Mouse (Mus musculus): Measurements from ENCODE around the gene Ric3.
A peak's percentile ranks its signal among the peaks of the same experiment; 100 is the strongest.
"Not testable (repeated sequence)": the region's sequence is repeated elsewhere in the genome, so short reads cannot be mapped to it uniquely, and the experiment has no call there.

Gene Ric3

GRCm38 (mm10) chr7:109083113-109083812 lies at the start of gene Ric3:
Gene Ric3 (minus strand): TSS chr7:109083331.
- DNase-seq (ENCODE audit: low spot score in 2 of 2) = no peak

GRCm38 (mm10) chr7:109131565-109131964 lies 48.4 kb upstream of the Ric3 start:
- no peak for DNase-seq (ENCODE audit: low spot score in 2 of 2)

DNA sequence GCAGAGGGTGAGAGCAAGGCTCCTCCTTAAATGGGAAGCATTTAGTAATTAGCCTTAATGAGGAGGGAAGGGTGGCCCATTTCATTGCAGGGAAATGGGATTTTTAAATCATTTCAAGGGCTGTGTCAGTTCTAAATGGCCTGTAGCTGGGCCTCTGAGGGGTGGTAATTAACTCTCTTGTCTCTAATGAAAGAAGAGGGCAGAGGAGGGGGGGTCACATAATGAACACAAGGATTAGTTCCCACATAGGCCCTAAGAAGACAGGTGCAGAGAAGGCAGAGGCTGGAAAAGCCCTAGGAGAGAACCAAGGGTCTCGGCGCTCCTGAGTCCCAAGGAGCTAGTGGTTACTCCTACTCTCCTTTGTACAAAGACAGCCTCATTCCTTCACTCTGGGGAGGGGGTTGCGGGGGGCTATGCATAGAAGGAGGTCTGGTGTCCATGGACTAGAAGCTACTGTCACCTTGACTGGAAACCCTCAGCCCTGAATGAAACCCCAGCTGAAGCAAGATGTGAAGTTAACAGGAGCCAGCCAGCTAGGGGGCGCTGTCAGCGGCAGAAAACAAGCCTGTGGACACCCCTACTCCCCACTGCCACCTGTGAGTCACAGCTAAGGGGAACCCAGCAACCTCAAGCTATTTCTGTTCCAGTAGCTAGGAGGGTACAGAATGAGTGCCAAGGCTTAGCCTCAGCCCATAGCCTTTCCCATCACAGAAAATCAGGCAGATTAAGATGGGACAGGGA lies 47.0 kb upstream of the Ric3 start:
- no peak for DNase-seq (ENCODE audit: low spot score in 2 of 2)

DNA sequence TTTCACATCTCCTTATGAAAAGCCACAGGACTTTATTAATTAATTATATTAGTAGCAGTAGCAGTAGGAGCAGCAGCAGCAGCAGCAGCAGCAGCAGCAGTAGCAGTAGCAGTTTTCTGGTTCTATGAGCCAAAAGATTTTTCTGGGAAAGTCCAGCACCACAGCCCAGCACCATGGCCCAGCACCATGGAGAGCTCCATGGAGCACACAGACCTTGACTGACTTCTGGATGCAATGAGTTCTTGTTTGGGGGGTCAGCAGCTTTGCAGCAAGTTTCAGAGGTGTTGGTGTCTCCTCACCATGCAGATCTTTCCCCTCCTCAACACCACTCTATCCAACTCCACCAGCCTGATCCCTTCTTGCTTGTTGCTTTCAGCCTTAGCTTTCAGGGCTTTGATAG lies 46.3 kb upstream of the Ric3 start:
- DNase-seq (ENCODE audit: low spot score in 2 of 2) = no peak

DNA sequence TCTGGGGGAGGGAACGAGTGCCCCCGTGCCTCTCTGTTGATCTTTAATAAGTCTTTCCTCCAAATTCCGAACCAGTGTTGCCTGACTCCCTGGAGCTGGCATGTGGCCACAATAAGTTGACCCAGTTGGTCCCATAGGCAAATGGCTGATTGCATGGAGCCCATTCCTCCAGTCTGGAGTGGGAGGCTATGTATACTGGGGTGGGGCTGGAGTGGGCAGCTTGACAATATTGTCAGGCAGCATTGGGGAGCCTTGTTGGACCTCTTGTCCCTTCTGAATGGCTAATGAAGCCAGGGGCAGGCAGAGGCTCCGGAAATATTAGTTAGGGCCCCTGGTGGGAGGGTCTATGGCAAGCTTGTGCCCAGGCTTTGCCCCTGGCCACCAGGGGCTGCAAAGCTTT lies 32.8 kb upstream of the Ric3 start:
- no peak for DNase-seq (ENCODE audit: low spot score in 2 of 2)

GRCm38 (mm10) chr7:109115488-109115887 lies 32.4 kb upstream of the Ric3 start:
- not testable (repeated sequence) for DNase-seq (ENCODE audit: low spot score in 2 of 2)

DNA sequence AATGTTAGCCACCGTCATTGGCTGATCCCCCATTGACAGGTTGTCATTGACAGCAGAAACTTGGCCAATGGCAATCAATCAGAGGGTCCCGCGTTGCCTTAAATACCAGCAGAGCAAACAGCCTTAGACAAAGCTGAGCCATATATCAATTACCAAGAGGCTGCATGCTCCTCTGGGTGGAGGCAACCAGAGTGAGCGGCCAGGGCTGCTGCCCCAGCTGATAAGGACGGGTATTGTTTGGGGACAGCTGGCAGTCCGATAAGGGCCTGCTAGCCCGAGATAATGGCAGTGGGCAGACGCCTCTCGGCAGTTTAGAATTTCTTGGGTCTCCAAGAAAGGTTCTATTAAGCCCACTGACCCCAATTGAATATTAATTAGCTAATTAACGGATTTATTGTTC lies 31.8 kb upstream of the Ric3 start:
- peak; percentile 55 to 59 for DNase-seq (ENCODE audit: low spot score in 2 of 2)

DNA sequence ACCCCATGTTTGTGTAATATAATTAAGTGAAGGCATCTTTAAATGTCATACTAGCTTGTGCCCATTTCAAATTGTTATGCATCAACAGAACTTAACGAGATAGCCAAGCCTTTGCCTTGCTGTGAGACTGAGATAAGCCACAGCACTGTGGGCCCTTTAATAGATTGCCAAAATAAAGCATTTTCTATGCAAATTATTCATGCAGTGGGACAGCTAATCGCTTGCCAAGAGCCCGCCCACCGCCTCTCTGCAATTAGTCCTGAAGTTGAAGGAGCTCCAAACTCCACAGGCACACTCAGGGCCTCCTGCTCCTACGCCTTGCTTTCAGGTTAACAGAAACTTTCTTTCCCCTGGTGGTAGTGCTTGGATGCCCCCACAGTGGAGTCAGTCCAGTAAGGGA lies 27.9 kb upstream of the Ric3 start:
- peak in 1 of 2 experiments; percentile 13 for DNase-seq (ENCODE audit: low spot score in 2 of 2)

DNA sequence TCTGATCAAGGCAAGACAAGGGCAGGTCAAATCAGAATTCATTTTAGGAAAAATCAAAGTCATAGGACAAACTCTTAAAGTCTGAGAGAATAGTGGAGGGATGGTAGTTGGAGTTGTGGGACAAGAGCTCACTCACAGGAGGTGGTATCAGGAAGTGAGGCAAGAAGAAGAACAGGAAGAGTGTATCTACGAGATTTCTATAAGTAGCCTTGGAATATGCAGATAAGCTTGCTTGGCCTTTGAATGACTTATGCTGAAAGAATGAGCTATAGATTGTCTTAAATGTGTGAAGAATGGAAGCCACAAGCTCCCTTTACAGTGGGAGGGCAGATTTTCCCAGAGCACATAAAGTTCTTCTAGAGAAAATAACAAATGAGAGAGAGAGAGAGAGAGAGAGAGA lies 21.8 kb upstream of the Ric3 start:
- no peak for DNase-seq (ENCODE audit: low spot score in 2 of 2)

DNA sequence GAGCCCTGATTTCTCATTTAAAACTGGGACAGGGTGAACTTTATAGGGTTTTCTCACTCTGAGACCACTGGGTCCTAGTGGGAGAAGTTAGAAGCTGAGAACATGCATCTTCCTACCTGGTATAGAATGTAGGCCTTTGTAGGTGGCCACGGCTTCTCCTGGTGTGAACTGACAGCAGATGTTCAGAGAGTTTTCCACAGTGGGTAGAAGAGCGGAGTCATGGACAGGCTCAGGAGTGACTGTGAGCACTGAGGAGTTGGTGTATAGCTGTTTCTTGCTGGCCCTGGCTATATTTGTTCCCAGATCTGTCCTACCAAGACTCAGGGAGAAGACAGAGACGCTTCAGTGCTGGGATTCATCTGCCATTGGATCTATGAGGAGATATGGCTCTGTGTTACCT lies 18.0 kb upstream of the Ric3 start:
- no peak for DNase-seq (ENCODE audit: low spot score in 2 of 2)

DNA sequence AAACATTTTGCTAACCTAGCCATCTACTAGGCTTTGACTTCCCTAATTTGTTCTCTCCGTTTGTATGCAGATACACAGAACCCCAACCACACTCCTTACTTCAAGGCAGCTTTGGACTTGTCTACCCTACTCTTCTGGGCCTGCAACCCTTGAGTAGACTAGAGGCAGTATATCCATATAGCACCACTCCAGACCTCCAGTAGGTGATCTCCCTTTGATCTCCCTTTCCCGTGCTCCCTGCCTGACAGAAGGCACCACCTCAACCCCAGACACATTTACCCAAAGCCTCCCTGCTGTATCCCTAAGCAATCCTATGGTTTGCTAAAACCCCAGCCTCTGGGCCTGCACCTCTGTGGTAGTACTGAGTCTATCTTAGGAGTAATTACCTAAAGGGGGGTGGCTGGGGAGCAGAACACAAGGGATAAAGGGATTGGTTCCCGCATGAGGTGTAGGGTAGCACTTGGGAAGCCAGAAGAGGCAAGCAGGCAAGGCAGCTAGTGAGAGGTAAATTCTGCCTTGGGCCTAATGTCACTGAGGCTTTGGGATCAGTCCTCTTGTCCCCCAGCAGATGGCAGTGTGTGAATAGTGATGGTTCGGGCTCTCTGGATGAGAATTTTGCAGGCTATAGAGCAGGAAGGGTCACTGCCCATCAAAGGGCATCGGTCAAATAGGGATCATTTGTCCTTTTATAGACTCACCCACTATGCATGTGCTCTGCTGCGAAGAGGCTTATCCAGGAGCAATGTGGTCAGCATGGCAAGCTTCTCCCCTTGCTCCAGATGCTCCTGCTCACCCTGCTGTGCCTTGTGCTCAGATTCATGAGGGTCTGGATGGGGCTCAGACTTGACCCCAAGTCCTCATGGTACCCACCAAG lies 15.3 kb upstream of the Ric3 start:
- no peak for DNase-seq (ENCODE audit: low spot score in 2 of 2)

GRCm38 (mm10) chr7:109097203-109097602 lies 14.1 kb upstream of the Ric3 start:
- no peak for DNase-seq (ENCODE audit: low spot score in 2 of 2)

- DNase-seq (ENCODE audit: low spot score in 2 of 2) = no peak
Observed at GRCm38 (mm10) chr7:109096618-109097017, 13.5 kb upstream of the Ric3 start.

- no peak for DNase-seq (ENCODE audit: low spot score in 2 of 2)
Observed at GRCm38 (mm10) chr7:109094294-109094693, 11.2 kb upstream of the Ric3 start.

DNA sequence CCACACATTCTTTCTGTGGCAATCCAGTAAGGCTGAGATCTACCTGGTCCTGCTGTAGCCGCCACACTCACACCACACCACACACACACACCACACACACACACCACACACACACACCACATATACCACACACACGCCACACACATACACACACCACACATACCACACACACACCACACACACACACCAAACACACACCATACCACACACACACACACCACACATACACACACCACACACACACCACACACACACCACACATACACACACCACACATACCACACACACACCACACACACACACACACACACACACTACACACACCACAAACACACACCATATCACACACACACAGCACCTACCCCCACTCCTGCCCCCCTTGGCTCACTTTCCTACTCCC lies 8.2 kb upstream of the Ric3 start:
- not testable (repeated sequence) for DNase-seq (ENCODE audit: low spot score in 2 of 2)

DNA sequence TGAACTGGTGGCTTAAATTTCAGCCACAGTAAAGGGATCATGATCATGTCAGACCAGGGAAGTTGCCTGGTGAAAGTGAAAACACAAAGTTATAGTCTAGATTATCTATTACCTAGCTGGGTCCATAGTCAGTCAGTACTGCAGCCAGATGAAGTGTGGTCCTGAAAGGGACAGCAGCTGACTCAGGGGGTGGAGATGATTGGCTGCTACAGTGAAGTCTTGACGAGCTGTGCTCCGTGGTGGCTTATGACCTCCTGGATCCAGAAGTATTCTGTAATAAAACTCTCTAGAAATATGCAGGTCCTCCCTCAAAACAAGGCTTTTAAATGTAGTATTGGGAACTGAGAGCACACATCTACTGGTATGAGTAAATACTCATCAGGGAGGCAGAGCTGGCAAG lies 3.8 kb upstream of the Ric3 start:
- no peak for DNase-seq (ENCODE audit: low spot score in 2 of 2)

GRCm38 (mm10) chr7:109083813-109084184 lies 668 bp upstream of the Ric3 start:
- DNase-seq (ENCODE audit: low spot score in 2 of 2) = no peak

DNA sequence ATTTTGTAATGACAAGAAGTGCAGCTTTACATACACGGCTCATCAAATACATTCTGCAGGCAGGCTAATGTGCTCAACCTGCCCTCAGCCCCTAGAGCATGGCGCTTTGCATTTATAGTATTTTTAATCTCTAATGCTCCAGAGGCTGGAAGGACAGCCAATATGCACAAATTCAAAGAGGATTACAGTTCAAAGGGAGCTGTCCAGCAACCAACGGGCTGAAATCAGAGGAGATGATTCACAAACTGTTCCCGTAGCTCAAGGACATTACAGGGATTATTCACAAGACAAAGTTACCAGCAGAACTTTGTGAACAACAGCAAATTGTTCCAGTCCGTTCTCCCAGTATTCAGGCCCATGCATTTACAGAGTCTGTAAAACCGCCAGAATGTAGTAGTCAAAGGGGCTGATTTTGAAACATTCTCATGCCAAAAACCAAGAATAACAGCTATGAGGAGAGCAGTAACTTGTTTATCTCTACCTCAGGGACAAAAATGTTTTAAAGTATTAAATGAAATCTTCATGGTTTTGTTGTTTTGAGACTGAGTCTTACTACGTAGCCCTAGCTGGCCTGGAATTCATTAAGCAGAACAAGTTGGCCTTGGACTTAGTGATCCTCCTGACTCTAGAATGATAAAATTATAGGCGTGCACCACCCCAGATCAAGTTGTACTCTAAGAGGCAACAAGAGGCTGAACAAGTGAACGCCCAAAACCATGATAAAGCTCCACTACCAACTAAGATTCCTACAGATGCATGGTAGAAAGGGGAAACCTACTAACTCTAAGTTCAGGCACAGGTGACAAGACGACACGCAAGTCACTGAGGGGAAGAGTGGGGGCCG lies 640 bp downstream of the Ric3 start:
- no peak for DNase-seq (ENCODE audit: low spot score in 2 of 2)

- DNase-seq (ENCODE audit: low spot score in 2 of 2) = no peak
Observed at GRCm38 (mm10) chr7:109072326-109072725, 10.8 kb downstream of the Ric3 start.

DNA sequence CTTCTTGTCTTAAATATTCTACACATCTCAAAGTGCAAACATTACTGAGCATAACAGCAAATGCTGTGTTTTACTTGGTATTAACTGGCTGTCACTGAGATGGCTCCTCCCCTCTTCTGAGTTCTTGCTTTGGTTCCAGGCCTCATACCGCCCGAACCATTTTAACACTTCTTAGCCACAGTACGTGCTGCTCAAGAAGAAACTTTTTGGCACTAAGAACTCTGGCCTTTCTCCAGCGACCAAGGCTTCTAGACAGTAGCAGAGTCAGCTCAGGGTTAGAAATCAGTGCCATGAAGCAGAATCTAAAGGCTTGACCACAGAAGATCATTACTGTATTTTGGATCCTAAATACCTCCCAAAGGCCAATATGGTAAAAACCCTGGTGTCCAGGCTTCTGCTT lies 13.5 kb downstream of the Ric3 start:
- DNase-seq (ENCODE audit: low spot score in 2 of 2) = no peak

GRCm38 (mm10) chr7:109059536-109059935 lies 23.6 kb downstream of the Ric3 start:
- no peak for DNase-seq (ENCODE audit: low spot score in 2 of 2)

DNA sequence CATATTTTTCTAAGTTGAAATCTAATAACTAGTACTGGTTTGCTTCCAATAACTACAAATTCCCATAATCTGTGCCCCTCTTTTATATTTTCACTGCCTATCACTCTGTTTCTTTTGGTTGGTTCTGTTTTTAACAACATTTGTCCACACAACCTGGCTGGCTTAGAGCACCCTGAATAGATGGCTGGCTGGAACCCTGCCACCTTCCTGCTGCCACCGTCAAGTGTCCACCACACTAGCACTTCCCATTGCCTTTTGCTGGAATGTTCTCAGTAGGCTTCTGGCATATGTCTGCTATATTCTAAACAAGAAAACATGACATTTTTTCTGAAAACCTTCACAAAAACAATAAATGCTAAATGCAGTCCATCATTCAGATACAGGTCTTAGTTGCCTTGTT lies 32.3 kb downstream of the Ric3 start:
- no peak for DNase-seq (ENCODE audit: low spot score in 2 of 2)

Data from spleen, postnatal 14 days (tissue).